Mouse (Mus musculus) embryonic stem cell, embryonic (primary cell): ENCODE data around the gene Cherp.

Experiments used
- CTCF ChIA-PET, 4 experiments: fragments of 300-600 bp in 2 of 4; fragments of 350-600 bp in 2 of 4; sonication (Branson Sonifier 250); formaldehyde crosslinking; loops; one replicate each; lab custom pipeline; 2022; ENCODE audit warnings: inconsistent platforms in 2 of 4; lab: Charles Lee
- POLR2A ChIA-PET, 4 experiments: fragments of 300-600 bp in 2 of 4; fragments of 350-600 bp in 2 of 4; sonication (Branson Sonifier 250); formaldehyde crosslinking; loops; one replicate each; lab custom pipeline; 2022; ENCODE audit warnings: antibody characterized with exemption in 4 of 4, inconsistent platforms in 1 of 4; lab: Charles Lee

Cherp gene

DNA sequence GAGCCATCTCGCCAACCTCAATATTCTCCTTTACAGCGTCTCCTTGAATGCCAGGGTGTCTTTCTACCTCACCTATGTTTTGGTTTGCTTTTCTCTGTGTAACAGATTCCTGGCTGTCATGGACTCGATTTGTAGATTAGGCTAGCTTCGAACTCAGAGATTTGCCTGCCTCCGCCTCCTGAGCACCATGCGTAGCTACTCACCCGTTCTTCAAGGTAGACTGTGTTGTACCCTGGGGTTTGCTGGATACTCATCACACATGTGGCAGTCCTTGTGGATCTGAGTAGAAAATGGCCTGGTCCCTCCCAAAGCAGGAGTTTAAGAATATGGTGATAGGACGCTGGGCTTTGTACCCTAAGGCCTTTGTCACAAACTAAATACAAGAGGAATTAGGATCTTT is 18.4 kb upstream of the Cherp start:
- ChIA-PET CTCF (interaction anchor here in 1 of 4 experiments (1.1 kb wide), 1 partner anchor 96 kb away, joined by 3 read pairs; no protein-coding TSS in a partner anchor), POLR2A (interaction anchor here in 2 of 4 experiments (0.6 to 8.3 kb wide), 24 partner anchors 9 to 159 kb away, joined by 3 to 114 read pairs (median 3); partner anchors contain the start of genes Med26 (in 2 of the 2) and Smim7 (in 1 of the 2))

DNA sequence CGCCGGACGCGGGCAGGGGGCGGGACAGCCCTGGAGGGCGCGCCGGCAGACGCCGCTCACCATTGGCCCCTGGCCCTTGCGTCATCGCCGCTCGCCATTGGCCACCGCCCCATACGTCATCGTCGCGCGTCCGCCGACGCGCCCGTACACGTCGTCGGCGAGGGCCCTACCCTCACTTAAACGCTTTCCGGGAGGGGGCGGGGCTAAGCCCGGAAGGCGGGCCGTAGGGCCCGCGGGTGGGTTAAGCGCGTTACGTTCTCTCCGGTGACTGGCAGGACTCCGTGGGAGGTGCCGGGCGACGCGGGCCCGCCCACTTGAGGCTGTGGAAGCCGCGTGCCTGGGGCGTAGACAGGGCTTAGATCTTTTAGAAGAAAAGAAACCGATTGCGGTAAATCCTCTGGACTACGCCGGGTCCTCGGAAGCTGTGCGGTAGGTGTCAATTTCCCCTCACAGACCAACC is 17.6 kb upstream of the Cherp start:
- CTCF ChIA-PET: interaction anchor here in 1 of 4 experiments (1.1 kb wide), 1 partner anchor 96 kb away, joined by 3 read pairs; no protein-coding TSS in a partner anchor

DNA sequence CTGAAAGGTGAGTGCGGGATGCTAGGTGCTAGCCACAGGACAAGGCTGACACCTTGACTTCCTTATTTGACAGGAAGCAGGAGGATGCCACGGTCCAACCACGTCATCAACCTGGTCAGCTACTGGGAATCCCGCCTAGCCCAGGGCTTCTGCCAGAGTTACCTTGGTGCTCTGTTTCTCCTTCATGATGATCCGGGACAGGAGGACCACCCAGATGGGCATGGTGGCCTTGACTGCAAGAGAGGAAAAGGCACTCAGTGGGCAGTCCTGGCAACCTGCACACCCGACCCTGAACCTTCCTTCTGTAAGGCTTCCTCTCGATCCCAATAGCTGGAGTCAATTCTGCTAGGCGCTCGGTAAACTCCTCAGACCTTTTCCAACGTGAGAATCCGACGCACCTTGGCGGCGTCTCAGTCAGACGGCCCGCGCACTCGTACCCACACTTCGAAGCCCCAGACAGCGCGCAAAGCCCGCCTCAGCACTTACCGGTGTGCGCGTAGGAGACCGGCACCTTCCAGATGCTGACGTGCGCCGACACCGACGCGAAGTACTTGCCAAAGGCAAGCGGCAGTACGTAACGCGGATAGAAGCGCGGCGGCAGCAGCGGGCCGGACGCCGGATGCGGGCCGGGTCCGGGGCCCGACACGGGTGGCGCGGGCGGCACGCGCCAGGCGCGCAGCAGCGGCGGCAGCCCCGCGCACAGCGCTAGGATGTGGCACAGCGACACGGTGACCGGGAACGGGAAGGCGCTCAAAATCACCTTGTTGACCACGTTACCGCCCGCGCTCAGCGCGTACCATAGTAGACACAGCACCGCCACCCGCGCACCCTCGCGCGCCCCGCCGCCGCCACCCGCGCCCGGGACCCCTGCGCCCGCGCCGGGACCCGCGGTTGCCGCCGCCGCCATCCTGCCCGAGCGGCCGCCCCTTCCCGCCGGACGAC is 16.9 kb upstream of the Cherp start, which contains the start of gene Slc35e1:
Gene Slc35e1, minus strand, starts transcription at position 935 of the 942 bp plus-strand sequence.
- CTCF ChIA-PET: no interaction called here
- POLR2A ChIA-PET: interaction anchor here in 2 of 4 experiments (1.0 to 8.3 kb wide), 8 partner anchors 11 to 25 kb away, joined by 3 to 114 read pairs (median 4); partner anchors contain the start of gene Cherp (in 1 of the 2)

More for the DNA sequence above, 17.6 kb upstream of the Cherp start:
- POLR2A ChIA-PET: interaction anchor here in 2 of 4 experiments (0.6 to 8.3 kb wide), 16 partner anchors 12 to 158 kb away, joined by 3 to 114 read pairs (median 3); partner anchors contain the start of gene Med26 (in 1 of the 2)

DNA sequence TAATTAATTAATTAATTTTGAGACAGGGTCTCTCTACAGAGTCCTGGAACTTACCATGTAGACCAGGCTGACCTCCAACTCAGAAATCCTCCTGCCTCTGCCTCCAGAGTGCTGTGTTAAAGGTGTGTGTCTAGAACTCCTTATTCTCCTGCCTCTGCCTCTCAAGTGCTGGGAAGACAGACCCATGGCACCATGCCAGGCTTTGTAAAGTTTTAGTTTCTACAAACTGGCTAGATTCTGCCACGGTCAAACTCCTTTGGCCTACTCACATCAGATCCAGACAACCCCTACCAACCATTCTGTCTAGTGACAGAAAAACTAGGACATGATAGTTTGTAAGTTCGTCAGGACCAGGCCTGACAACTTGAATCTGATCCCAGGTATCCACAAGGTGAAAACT is 16.0 kb upstream of the Cherp start:
- POLR2A ChIA-PET: interaction anchor here in 3 of 4 experiments (0.7 to 1.8 kb wide), 9 partner anchors 10 to 236 kb away, joined by 3 to 5 read pairs (median 3); partner anchors contain the start of gene Cherp (in 1 of the 3)
- CTCF ChIA-PET: no interaction called here

DNA sequence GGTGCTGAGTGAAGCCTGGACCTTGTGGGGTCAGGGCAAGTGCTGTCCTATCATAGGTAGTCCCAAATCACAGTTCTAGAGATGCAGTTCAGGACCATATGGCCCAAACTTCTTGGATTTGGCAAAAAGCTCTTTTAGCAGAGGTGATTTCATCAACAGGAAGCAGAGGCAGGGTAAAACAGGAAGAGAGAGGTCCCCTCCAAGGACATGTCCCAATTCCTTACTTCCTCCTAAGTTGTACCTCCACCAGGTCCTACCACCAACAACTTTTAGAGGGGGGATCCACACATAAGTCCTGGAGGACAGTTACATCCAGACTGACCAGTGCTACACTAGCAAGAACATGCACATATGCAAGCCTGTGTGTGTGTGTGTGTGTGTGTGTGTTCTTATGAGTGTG is 12.0 kb upstream of the Cherp start:
- CTCF ChIA-PET: interaction anchor here in 1 of 4 experiments (0.8 kb wide), 1 partner anchor 32 kb away, joined by 3 read pairs; no protein-coding TSS in a partner anchor

DNA sequence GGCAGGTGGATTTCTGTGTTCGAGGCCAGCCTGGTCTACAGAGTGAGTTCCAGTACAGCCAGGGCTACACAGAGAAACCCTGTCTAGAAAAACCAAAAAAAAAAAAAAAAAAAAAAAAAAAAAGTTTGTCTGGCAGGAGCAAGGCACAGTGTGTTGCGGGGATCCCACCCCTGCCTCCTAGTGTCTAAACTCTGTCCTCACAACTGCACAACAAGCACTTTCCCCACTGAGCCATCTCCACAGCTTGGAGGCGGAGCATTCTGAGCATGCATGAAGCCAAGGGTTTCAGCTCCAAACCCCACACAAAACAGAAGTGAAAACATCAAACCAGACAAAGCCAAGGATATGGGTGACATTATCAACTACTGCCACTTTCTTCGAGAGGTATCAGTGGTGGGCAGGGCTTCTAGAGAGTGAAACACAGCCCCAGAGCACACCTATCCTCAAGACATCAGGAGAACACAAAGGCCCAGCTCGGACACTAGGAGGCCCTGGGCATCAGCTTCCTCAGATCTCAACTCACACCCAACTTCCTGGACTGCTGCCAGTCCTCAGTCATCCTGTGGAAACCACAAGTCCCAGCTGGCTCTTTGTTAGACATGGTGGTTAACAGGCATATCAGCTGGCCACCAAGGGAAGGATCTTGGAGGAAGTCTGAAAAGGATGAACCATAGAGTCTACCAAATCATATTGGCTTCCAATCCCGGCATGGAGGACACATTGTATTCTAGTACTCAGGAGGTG is 10.6 kb upstream of the Cherp start:
- POLR2A ChIA-PET: interaction anchor here in 2 of 4 experiments (1.1 to 3.1 kb wide), 11 partner anchors 9 to 56 kb away, joined by 3 to 24 read pairs (median 5); partner anchors contain the start of gene Cherp (in 1 of the 2)

More for the DNA sequence above, 12.0 kb upstream of the Cherp start:
- POLR2A ChIA-PET: interaction anchor here in 3 of 4 experiments (0.6 to 3.1 kb wide), 11 partner anchors 9 to 917 kb away, joined by 3 to 24 read pairs (median 4); partner anchors contain the start of gene Cherp (in 1 of the 3)

DNA sequence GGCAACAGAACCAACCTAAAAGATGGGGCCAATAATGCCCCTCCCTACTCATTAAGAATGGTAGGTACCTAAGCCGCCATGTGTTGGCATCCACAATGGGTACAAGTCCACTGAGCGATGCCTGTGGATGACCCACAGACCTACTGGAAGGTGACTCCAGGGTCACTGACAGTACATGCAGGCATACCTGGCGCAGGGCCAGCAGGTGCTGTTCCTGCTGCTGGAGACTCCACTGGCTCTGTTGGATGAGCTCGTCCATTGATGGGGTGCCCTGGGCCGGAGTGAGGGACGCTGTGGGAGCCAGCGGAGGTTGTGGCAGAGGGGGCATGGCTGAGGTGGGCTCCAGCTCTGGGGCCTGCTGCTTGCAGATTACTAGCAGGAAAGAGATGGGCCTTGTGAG is 4.3 kb downstream of the Cherp start:
- ChIA-PET POLR2A (interaction anchor here in 3 of 4 experiments (0.9 to 5.7 kb wide), 14 partner anchors 8 to 193 kb away, joined by 3 to 57 read pairs (median 4); no protein-coding TSS in a partner anchor), CTCF (interaction anchor here in 1 of 4 experiments (0.6 kb wide), 1 partner anchor 1914 kb away, joined by 3 read pairs; no protein-coding TSS in a partner anchor)

More for the DNA sequence above, 10.6 kb upstream of the Cherp start:
- CTCF ChIA-PET: interaction anchor here in 3 of 4 experiments (0.7 to 1.1 kb wide), 5 partner anchors 11 to 53 kb away, joined by 3 to 9 read pairs (median 3); no protein-coding TSS in a partner anchor

DNA sequence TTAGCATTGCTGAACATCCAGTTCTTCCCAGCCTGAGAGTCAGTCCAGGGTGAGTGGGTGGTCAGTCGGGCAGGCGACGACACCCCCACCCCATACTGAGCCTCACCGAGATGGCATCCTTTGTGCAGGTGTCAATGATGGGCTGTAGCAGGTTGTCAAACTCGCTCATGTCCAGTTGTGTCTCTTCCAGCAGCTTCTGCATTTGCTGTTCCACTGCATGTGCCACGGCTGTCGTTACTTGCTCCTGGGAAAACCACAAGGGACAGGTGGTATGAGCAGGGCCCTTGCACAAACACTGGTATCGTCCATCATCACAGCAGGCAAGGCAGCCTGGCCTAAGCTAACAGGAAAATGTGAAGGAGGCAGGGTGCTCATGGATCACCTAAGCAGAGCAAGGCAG is 5.0 kb downstream of the Cherp start:
- ChIA-PET POLR2A (interaction anchor here in 2 of 4 experiments (1.0 to 3.7 kb wide), 8 partner anchors 8 to 25 kb away, joined by 3 to 16 read pairs (median 6); no protein-coding TSS in a partner anchor), CTCF (no interaction called here)

DNA sequence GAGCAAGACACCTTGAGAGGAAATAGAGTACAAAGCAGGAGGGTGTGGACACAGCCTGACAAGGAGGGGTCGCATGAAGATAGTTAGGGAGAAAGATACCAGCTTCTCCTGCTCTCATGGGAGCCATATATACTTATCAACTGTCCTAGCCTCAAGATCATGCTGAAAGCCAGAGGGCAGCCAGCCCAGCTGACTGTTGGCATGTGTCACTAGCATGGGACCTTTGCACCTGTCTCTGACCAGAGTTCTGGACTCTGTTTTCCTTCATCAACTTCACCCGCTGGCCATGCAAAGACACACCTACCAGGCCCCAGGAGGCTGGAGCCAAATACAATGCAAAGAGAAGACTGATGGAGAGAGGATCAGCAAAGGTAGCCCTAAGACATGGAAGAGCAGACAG is 5.8 kb downstream of the Cherp start:
- CTCF ChIA-PET: interaction anchor here in 1 of 4 experiments (0.5 kb wide), 1 partner anchor 47 kb away, joined by 3 read pairs; no protein-coding TSS in a partner anchor
- POLR2A ChIA-PET: interaction anchor here in 2 of 4 experiments (0.8 to 3.1 kb wide), 7 partner anchors 9 to 24 kb away, joined by 3 to 12 read pairs (median 5); no protein-coding TSS in a partner anchor

DNA sequence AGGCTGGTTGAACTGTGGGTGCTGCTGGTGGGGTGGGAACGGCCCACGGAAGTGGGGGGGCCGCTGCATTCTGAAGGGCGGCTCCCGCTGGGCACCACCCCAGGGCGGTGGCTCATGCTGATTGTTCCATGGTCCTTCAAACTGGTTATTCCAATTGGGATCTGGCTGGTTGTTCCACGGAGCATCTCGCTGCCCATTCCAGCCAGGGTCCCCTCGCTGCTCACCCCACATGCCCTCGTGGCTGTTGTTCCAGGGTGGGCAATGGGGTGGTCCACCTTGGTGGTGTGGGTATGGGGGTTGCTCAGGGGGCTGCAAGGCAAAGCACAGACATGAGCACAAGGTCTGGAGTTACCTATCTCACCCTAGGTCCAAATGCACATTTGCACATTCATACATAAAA is 10.8 kb downstream of the Cherp start:
- POLR2A ChIA-PET: interaction anchor here in 1 of 4 experiments (0.6 to 4.6 kb wide), 3 partner anchors 9 to 50 kb away, joined by 3 to 57 read pairs (median 19); partner anchors contain the start of gene Cherp
- CTCF ChIA-PET: no interaction called here

DNA sequence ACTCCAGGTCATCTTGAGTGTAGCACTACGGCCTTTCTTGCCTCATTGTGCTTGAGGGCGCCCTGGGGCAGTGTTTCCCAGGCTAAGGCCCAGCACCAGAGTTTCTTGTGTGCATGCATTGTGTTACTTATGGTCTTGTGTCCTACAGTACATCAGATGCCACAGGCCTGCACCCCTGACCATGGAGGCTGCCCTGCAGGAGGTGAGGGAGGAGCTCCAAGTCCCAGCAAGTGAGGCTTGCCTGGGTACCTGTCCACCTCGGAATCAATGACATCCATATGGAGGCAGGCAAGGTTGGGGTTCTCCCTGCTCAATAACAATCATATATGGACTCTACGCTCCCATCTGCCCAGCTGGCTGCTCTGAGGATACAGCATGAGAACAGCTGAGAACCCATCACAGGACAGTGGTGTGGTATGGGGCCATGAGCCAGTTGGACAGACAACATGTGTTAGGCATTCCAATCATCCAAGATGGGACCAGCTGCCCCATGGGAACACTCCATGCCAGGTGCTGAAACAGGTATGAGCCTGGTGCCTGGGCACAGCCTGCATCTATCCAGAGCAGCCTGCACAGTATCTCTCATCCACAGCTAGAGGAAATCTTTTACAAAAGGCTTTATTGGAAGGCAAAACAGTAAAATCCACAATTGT is 15.0 kb downstream of the Cherp start:
- CTCF ChIA-PET: interaction anchor here in 3 of 4 experiments (0.5 to 1.0 kb wide), 3 partner anchors 72 to 199 kb away, joined by 3 to 4 read pairs (median 3); no protein-coding TSS in a partner anchor

DNA sequence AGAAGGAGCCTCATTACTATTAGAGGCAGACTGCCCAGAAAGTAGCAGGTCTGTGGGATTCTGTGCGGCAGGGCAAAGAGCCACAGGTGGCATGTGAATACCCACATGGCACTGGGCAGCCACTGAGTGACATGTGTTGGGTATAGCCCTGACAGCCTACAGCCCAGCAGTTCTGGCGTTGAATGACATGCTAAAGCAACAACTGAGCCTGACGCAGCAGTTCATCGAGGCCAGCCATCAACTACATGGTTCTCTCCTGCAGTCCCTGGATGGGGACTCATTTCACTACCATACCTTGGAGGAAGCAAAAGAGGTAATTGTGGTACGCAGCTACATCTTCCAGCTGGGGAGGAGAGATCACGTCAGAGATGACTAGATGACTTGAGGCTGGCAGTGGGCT is 16.6 kb downstream of the Cherp start:
- ChIA-PET POLR2A (interaction anchor here in 2 of 4 experiments (0.6 to 5.9 kb wide), 7 partner anchors 9 to 76 kb away, joined by 4 to 31 read pairs (median 10); partner anchors contain the start of gene Cherp (in 1 of the 2)), CTCF (interaction anchor here in 1 of 4 experiments (0.7 kb wide), 1 partner anchor 130 kb away, joined by 3 read pairs; no protein-coding TSS in a partner anchor)

More for the DNA sequence above, 15.0 kb downstream of the Cherp start:
- POLR2A ChIA-PET: interaction anchor here in 2 of 4 experiments (0.5 to 4.6 kb wide), 11 partner anchors 9 to 219 kb away, joined by 3 to 57 read pairs (median 4); partner anchors contain the start of genes 1700030K09Rik (in 2 of the 2), Calr3 (in 2 of the 2) and Cherp (in 1 of the 2)

DNA sequence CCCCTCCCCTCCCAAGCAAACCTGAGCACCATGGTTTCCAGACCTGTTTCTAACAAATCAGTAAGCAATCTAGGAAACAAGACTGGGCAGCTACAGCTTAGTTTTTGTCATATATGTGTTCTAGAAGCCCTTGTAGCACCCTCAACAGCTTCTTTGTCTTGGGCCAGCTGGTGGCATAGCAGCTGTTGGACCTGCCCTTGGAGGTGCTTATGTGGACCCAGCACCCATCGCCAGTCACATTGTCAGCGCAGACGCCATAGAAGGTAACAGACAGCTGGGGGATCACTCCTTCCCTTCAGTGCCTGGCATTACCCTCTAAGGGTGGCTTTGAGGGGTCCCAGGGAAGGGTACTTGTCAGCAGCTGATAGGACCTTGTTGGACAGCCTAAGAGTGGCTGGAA is 17.2 kb downstream of the Cherp start:
- ChIA-PET POLR2A (interaction anchor here in 2 of 4 experiments (0.6 to 5.9 kb wide), 19 partner anchors 10 to 192 kb away, joined by 3 to 31 read pairs (median 6); partner anchors contain the start of genes 1700030K09Rik (in 1 of the 2), Calr3 (in 1 of the 2), Cherp (in 1 of the 2) and Klf2 (in 1 of the 2)), CTCF (interaction anchor here in 1 of 4 experiments (0.7 kb wide), 1 partner anchor 12 kb away, joined by 4 read pairs; no protein-coding TSS in a partner anchor)

DNA sequence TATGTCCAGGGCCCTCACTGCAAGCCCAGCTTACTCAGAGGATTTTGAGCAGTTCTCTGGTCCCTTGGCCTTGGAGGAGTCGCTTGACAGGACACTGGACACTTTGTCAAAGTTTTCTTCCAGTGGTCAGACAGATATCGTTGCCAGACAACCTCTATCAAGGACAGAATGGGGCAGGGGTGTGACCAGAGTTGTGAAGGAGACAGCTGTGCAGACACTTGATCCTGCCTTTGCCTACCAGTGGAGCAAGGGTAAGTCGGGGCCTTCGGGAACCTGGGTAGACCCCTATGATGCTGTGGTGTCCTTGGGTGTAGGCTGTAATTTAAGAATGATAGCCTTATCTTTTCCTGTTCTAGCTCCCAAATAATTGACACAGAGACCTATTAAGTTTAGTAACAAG is 19.7 kb downstream of the Cherp start:
- POLR2A ChIA-PET: interaction anchor here in 2 of 4 experiments (1.0 to 5.9 kb wide), 8 partner anchors 11 to 140 kb away, joined by 3 to 31 read pairs (median 4); partner anchors contain the start of genes 1700030K09Rik (in 1 of the 2), Calr3 (in 1 of the 2) and Cherp (in 1 of the 2)

DNA sequence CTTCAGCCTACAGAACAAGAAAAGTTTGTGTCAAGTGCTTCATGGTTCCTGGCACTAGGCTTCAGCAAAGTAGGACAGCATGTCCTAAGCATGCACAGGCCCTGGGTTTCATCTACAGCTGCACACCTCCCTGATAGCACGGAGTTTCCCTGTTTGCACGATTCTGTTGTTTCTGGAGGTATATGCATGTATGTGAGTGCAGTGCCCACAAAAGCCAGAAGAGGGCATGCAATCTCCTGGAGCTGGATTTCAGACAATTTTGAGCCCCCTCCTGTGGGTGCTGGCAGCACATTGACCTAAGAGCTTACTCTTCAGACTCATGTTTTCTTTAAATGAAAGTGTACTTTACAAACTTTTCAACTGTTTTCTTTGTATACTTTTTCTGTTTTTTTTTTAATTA is 21.1 kb downstream of the Cherp start:
- ChIA-PET POLR2A (interaction anchor here in 3 of 4 experiments (0.6 to 5.9 kb wide), 11 partner anchors 9 to 136 kb away, joined by 3 to 31 read pairs (median 4); partner anchors contain the start of genes 1700030K09Rik (in 2 of the 3), Calr3 (in 2 of the 3), Klf2 (in 2 of the 3) and Cherp (in 1 of the 3)), CTCF (interaction anchor here (0.6 to 1.4 kb wide), 7 partner anchors 9 to 845 kb away, joined by 3 to 7 read pairs (median 4); no protein-coding TSS in a partner anchor)

More for the DNA sequence above, 19.7 kb downstream of the Cherp start:
- CTCF ChIA-PET: interaction anchor here in 2 of 4 experiments (1.1 to 1.3 kb wide), 2 partner anchors 10 to 31 kb away, joined by 3 to 4 read pairs; no protein-coding TSS in a partner anchor
